Mouse (Mus musculus) liver, embryonic 14.5 days (tissue): ENCODE measurements around the gene D16Ertd472e.

Experiments used
- CTCF ChIP-seq: IDR thresholded peaks from 2 replicates; pipeline ENCODE4 v1.5.1; 2016; ENCODE audit warnings: antibody characterized with exemption, low read depth, control low read depth
- EP300 ChIP-seq: IDR thresholded peaks from 2 replicates; pipeline ENCODE4 v1.6.1; 2016; ENCODE audit warnings: antibody characterized with exemption, low read depth

- TF ChIP-seq CTCF (no peak), EP300 (no peak)
Measured at GRCm38 (mm10) chr16:78586621-78587020, 10.1 kb upstream of the D16Ertd472e start.
